Mouse (Mus musculus): ENCODE data around the gene Ndufs8.
"Not testable (repeated sequence)": the region's sequence is repeated elsewhere in the genome, so short reads cannot be mapped to it uniquely, and the experiment has no call there.

The Ndufs8 gene

DNA sequence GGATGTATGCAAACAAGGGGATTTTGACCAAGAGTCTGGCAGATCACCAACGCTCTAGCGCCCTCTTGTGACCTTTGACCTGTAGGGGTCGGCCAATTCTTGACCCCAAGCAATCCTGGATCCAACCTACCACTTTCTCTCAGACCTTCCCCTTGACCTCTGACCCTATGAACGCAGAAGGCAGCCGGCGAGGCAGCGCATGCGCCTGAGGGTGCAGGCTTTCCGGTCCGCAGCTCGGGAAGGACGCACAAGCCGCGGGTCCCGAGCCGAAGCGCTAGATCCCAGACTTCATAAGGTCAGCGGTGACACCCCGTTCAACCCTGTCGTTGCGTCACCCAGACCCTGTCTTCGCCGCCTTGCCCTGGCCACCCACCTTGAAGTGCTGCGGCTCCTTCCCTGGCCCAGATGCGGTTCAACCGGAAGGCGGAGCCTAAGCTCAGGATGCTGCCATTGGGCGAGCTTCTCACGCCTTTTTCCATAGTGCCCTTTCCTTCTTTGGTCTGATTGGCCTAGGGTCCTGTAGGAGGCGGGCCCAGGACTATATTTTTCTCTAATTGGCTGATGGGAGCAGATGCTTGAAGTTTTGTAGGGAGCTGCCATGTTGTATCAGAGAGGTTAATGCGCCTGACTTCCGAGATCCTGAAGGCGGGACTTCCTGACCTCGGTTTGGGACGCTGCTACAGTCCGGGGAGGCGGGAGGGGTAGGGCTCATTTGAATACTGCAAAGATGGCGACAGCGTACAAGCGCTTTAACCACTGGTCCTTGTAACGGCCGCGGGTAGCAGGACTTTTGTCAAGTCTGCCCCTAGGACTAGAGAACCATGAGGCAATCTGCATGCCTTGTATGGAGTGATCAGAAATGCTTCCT, at the start of gene Ndufs8:
Ndufs8 (minus strand) TSS at position 438 of the 868 bp plus-strand sequence.
- peak; percentile 98 for DNase-seq

DNA sequence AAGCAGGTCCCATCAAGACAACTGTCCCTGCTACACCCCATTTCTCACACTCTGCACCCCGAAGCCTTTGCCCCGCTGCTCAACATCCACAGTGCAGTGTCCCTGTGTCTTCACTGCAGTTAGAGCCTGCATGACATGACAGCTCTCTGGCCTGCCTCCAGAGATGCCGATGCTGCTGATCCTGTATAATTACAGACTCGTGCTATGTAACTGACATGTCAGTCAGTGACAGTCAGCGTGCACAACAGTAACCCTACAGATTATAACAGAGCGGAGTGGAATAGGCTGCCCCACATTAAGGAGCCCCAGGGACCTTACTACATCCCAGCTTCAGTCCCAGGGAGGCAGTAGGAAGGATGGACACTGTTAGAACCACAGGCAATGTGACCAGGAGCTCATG, 49.2 kb upstream of the Ndufs8 start:
- not testable (repeated sequence) for DNase-seq

- no peak for DNase-seq
Measured at GRCm38 (mm10) chr19:3960211-3960610, 47.6 kb upstream of the Ndufs8 start.

DNA sequence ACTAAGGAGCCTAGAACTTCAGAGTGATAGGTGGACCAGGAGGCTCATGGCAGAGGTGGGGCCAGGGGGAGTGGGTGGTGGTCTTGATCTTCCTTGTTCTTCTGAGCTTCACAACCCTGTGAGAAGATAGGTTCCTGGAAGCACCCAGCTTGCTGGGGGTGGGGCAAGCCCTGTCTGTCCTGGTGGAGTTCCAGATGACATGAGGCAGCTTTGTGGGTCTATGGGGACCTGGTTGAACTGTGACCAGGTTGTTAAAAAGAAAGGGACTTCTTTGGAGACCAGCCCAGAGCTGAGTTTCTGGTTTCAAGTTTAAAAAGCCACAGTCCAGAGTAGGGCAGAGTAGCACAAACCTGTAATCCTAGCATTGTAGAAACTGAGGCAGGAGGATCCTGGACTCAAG, 46.5 kb upstream of the Ndufs8 start:
- no peak for DNase-seq

- DNase-seq = no peak
Measured at GRCm38 (mm10) chr19:3958470-3958869, 45.9 kb upstream of the Ndufs8 start, which contains the start of gene Aldh3b3. Gene Aldh3b3 (plus strand): TSS chr19:3958645.

GRCm38 (mm10) chr19:3957296-3958036, 44.9 kb upstream of the Ndufs8 start:
- not testable (repeated sequence) for DNase-seq

- no peak for DNase-seq
Measured at GRCm38 (mm10) chr19:3955804-3956203, 43.2 kb upstream of the Ndufs8 start.

- DNase-seq = no peak
Measured at GRCm38 (mm10) chr19:3955033-3955432, 42.5 kb upstream of the Ndufs8 start.

DNA sequence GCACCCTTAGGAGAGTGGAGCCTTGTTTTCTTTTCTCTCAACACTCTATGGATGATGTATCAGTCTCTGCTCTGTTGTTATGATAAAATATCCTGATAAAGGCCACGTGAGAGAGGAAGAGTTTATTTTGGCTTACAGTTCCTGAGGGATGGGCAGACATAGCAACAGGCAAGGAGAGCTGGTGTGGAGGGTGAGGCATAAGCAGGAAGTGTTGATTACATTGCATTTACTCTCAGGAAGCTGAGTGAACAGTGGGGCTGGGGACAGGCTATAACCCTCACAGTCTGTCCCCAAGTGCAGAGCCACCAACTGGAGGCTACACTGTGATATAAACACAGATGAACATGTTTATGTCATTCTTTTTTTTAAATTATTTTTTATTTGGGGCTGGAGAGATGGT, 39.5 kb upstream of the Ndufs8 start:
- DNase-seq = no peak

DNA sequence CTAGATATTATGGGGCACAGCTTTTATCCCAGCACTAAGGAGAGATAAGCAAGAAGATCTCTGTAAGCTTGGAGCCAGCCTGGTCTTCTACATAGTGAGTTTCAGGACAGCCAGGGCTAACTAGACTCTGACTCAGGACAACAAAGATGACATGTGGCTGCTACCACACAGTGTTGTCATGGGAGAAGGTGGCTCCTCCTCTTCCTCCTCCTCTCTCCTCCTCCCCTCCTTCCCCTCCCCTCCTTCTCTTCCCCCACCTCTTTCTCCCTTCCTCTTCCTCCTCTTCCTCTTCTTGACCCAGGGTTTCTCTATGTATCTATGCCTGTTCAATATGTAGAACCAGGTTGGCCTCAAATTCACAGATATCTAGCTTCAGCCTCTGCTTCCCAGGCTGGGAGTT, 38.9 kb upstream of the Ndufs8 start:
- DNase-seq = no peak

DNA sequence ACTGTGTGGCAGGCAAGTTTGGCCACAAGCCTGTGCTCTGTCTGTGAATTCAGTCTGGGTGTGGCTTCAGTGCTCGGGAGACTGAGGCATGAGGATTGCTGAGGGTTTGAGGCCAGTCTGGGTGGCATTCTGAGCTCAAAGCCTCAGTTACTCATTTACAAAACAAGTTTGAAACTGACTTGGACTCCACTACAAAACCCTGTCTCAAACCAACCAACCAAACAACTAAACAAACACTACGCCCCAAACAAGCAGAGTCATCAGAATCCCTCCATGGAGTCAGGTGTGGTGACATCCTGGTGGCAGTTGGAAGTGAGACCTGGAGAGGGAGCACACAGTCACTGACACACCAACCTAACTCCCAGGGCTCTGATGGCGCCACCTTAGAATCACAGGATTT, 37.8 kb upstream of the Ndufs8 start:
- DNase-seq = no peak

GRCm38 (mm10) chr19:3948546-3948945, 36.0 kb upstream of the Ndufs8 start:
- no peak for DNase-seq

DNA sequence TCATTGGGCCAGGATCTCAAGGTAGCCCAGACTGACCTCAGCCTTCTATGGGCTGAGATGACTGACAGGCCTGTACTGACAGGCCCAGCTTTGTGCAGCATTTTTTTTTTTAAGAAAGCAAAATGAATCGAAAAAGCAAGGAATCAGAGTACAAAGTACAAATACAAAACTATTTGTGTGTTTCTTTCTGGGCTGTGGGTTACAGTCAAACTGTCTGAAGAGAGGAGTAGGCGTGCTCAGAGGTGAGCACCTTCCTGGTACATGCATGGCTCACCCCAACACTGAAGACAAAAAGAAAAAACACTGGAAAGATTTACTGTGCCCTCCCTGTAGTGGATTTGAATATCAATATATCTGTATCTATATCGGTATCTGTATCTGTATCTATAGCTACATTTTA, 35.2 kb upstream of the Ndufs8 start:
- DNase-seq = no peak

DNA sequence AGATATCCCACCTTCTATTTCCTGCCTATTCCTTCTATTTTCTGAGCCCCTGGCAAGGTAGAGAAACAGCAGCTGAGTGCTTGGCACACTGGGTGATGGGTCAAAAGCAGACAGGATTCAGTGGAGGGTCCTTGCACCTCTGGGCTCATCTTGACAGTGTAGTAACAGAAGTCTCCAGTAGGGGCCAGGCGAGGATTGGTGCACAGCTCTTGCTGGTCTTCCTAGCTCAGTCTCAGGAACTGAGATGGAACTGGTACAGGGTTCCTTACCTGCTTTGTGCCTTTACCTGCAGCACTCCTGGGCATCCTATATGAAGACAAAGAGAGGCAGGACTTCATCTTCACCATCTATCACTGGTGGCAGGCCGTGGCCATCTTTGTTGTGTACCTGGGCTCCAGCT, 34.1 kb upstream of the Ndufs8 start:
- no peak for DNase-seq

GRCm38 (mm10) chr19:3945872-3946564, 33.4 kb upstream of the Ndufs8 start:
- no peak for DNase-seq

DNA sequence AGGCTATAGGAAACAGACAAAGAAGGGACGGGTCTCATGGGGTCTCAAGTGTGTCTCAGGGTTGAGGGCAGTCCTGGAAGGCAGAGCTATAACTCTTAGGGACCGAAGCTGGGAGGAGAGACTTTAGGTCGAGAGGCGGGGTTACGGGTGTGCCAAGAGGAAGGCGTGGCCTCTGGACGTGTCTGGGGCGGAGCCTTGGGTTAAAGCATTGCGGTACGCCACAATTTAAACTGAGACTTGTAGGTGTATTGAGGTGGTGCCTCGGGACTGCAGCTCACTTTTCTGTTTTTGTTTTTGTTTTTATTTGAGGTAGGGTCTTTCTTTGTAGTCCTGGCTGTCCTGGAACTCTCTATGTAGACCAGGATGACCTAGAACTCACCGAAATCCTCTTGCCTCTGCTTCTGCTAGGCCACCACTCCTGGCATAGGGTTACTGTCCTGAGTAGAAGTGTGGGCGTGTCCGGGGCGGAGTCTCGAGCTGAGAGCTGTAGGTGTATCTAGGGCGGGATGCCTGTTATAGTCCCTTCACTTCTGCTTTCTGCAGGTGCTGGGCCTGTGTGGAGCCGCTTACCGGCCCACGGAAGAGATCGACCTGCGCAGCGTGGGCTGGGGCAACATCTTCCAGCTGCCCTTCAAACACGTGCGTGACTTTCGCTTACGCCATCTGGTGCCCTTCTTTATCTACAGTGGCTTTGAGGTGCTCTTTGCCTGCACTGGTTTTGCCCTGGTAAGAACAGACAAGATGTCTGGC, 30.6 kb upstream of the Ndufs8 start:
- DNase-seq = no peak

- no peak for DNase-seq
Measured at GRCm38 (mm10) chr19:3942315-3942714, 29.7 kb upstream of the Ndufs8 start.

GRCm38 (mm10) chr19:3935896-3936850, 23.6 kb upstream of the Ndufs8 start:
- peak; percentile 66 for DNase-seq

GRCm38 (mm10) chr19:3935032-3935895, 22.7 kb upstream of the Ndufs8 start, which contains the start of gene Unc93b1:
Gene Unc93b1 (plus strand): TSS chr19:3935186.
- DNase-seq = no peak

DNA sequence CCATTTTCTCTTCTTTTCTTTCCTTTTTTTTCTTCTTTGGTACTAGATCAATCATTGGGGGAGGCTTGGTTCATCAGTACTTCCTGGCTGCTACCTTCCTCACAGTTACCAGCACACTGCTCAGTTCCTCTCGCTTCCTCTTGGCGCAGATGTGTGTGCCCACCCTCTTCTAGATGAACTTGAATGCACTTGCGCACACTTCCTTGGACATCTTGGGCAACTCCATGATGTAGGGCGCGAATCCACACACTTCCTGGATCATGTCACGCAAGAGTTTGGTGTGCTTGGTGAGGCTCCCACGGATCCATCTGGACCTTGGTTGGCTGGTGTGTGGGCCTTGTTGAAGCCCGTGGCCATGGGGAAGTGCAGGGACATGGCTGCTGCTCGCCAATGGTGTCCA, 19.1 kb upstream of the Ndufs8 start:
- peak; percentile 16 for DNase-seq
